Mouse (Mus musculus): ENCODE measurements at regions not wholly inside any gene's neighbourhood (a gene's known extent, or its start where the extent isn't known, plus 50 kb on each side); places are given as distances from the start of the nearest gene placed in this dataset.

DNA sequence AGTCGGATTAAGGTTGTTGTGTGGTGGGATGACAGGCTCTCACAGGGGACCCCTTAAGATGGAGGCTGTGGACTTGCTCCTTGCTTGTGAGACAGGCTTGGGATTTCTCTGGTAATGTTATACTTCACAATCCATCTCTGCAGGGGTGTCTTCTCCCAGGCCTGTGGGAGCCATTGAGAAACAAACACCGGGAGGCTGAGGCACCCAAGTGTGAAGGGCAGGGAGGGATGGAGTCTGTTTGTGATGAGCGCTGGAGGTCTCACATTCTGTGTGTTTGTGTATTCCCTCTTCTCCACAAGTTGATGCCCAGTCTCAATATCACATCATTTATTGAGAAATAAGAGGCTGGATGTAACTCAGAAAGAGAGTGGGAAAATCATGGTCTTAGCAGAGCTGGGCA lies 483.9 kb upstream of the Tbx3 start:
- TF ChIP-seq MEF2A (IDR thresholded peaks at IDR 0.05; ENCODE audit: extremely low read depth, insufficient replicate concordance, low read depth, low read length, poor library complexity, severe bottlenecking) (no peak), EP300 (IDR thresholded peaks at IDR 0.05; ENCODE audit: low read depth in 1 of 2, low read length in 2 of 2) (no peak), MAX (IDR thresholded peaks at IDR 0.05; ENCODE audit: low read length) (no peak), MAFK (IDR thresholded peaks at IDR 0.05; ENCODE audit: borderline replicate concordance, low read depth, low read length) (no peak), KAT2A (conservative IDR thresholded peaks at IDR 0.05; ENCODE audit: low read depth, low read length) (no peak), ZNF384 (IDR thresholded peaks at IDR 0.05; ENCODE audit: low read depth, low read length) (no peak), POLR2A (IDR thresholded peaks at IDR 0.05; ENCODE audit: control insufficient read depth in 1 of 2, insufficient read depth in 1 of 2, low read depth in 1 of 2, low read length in 2 of 2, poor library complexity in 1 of 2) (no peak), CTCF (IDR thresholded peaks at IDR 0.05 in 2 of 3, conservative IDR thresholded peaks at IDR 0.05 in 1 of 3; ENCODE audit: control insufficient read depth in 1 of 3, insufficient read depth in 1 of 3, low read depth in 2 of 3, low read length in 3 of 3, poor library complexity in 1 of 3, severe bottlenecking in 1 of 3) (no peak)
